Mouse (Mus musculus) myocyte (in vitro differentiated cells): ENCODE results near the gene Gfy.

ENCODE experiments used
- CEBPB ChIP-seq: IDR thresholded peaks from 2 replicates; pipeline ENCODE4 v1.6.1; 2011; ENCODE audit warnings: mild to moderate bottlenecking, moderate library complexity; ENCODE audit not compliant: poor library complexity, insufficient read depth, severe bottlenecking
- E2F4 ChIP-seq: IDR thresholded peaks from one replicate; pipeline ENCODE4 v1.6.1; 2011; ENCODE audit warnings: mild to moderate bottlenecking, control low read depth, moderate library complexity; ENCODE audit not compliant: insufficient read depth
- MAX ChIP-seq: IDR thresholded peaks from one replicate; pipeline ENCODE4 v1.6.1; 2011; ENCODE audit warnings: low read depth, mild to moderate bottlenecking, control low read depth
- MYOD1 ChIP-seq, 3 experiments: IDR thresholded peaks; one replicate each; pipeline ENCODE4 v1.6.1; 2011; ENCODE audit warnings: control low read depth in 2 of 3, low read depth in 2 of 3, mild to moderate bottlenecking in 2 of 3, moderate library complexity in 1 of 3; ENCODE audit not compliant: insufficient read length in 2 of 3, control insufficient read depth in 1 of 3
- MYOG ChIP-seq, 3 experiments: IDR thresholded peaks; one replicate each; pipeline ENCODE4 v1.6.1; 2011; ENCODE audit warnings: control low read depth in 2 of 3, low read depth in 2 of 3, mild to moderate bottlenecking in 2 of 3; ENCODE audit not compliant: insufficient read length in 2 of 3, control insufficient read depth in 1 of 3, insufficient read depth in 1 of 3
- POLR2A ChIP-seq: IDR thresholded peaks from one replicate; pipeline ENCODE4 v1.6.1; 2011; ENCODE audit warnings: low read depth, mild to moderate bottlenecking, control low read depth, moderate library complexity; ENCODE audit not compliant: insufficient read length
- POLR2AphosphoS2 ChIP-seq: IDR thresholded peaks from one replicate; pipeline ENCODE4 v1.6.1; 2011; ENCODE audit warnings: low read depth, control low read depth; ENCODE audit not compliant: insufficient read length
- REST ChIP-seq: IDR thresholded peaks from one replicate; pipeline ENCODE4 v1.6.1; 2011; ENCODE audit warnings: mild to moderate bottlenecking, control low read depth, moderate library complexity; ENCODE audit not compliant: insufficient read depth, insufficient read length
- SRF ChIP-seq: IDR thresholded peaks from one replicate; pipeline ENCODE4 v1.6.1; 2011; ENCODE audit warnings: low read depth; ENCODE audit not compliant: control insufficient read depth, insufficient read length
- TCF12 ChIP-seq: IDR thresholded peaks from one replicate; pipeline ENCODE4 v1.6.1; 2011; ENCODE audit warnings: mild to moderate bottlenecking, control low read depth; ENCODE audit not compliant: poor library complexity, insufficient read depth, severe bottlenecking
- TCF3 ChIP-seq: IDR thresholded peaks from one replicate; pipeline ENCODE4 v1.6.1; 2011; ENCODE audit warnings: low read depth, control low read depth; ENCODE audit not compliant: insufficient read length
- USF1 ChIP-seq: IDR thresholded peaks from one replicate; pipeline ENCODE4 v1.6.1; 2011; ENCODE audit warnings: low read depth, mild to moderate bottlenecking, control low read depth, moderate library complexity

DNA sequence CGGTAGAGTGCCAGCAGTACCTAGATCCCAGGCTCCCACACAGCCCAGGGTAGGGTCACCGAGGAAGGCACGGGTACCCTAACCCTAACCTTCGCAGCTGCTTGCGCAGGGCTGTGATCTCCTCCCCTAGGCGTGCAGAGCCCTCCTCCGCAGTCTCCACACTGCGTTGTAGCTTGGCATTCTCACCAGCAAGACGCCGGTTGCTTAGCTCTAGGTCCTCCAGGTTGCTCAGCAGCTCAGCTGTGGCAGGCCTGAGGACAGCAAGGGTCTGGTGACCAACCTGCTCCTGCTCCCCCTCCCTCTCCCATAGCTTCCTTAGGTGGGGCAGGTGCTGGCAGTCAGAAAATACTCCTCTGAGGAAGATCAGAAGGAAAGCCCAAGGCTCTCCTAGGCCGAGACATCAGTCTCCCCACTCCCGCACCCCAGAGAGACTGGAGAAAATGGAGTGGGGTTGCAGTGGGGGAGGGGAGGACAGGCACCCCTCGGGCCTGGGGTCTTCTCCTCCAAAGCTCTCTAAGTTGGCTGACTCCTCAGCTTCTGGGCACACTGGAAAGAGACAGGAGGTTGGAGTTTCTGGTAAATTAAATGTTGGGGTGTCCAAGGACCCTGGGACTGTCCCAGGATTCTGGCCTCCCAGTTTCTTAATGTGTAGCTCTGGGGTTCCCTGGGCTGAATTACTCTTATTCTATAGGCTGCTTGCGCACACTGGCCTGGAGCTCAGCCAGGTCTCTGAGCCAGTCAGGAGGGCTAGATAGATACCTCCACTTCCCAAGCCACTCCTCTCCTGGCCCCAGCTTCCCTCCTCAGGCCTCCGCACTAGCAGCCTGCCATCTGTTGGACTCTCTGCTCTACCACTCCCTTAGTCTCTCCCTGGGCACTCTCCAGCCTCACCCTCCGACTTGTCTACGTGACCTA, 14.8 kb upstream of the Gfy start:
- no peak for TF ChIP-seq MAX
- no peak for TF ChIP-seq POLR2A
- TF ChIP-seq SRF = no peak
- TF ChIP-seq USF1 = no peak
- TF ChIP-seq TCF12 = no peak
- no peak for TF ChIP-seq MYOD1 (IDR thresholded peaks at IDR 0.05; ENCODE audit: control insufficient read depth in 1 of 3, insufficient read length in 2 of 3, low read depth in 2 of 3)
- no peak for TF ChIP-seq E2F4
- TF ChIP-seq CEBPB = no peak
- no peak for TF ChIP-seq MYOG (IDR thresholded peaks at IDR 0.05; ENCODE audit: control insufficient read depth in 1 of 3, insufficient read depth in 1 of 3, insufficient read length in 2 of 3, low read depth in 2 of 3)
- TF ChIP-seq POLR2AphosphoS2 = no peak
- TF ChIP-seq TCF3 = no peak
- no peak for TF ChIP-seq REST
